Mouse (Mus musculus) neural tube, embryonic 11.5 days (tissue): ENCODE data around the gene Adora3. TPM values are rescaled to one million over a fixed set of nuclear protein-coding genes. Genes with fewer than 3 reads are reported as not detected.

Experiments used
- ATAC-seq: fragments of 200-750 bp; cut with Nextera tagmentation; 2 replicates; pipeline ENCODE4 v1.8.0; 2017; ENCODE audit warnings: moderate number of reproducible peaks, mild to moderate bottlenecking, moderate TSS enrichment, moderate library complexity; ENCODE audit not compliant: insufficient read depth, low FRiP score, low TSS enrichment
- DNase-seq: peaks from one replicate; pipeline ENCODE4 v3.0.0-alpha.2; 2015; ENCODE audit warnings: low spot score
- H3K27ac ChIP-seq: fragments of 300-500 bp; sonication (generic); 2 replicates; pipeline ENCODE4 v1.5.1; 2014; ENCODE audit warnings: low read depth, mild to moderate bottlenecking, low read length
- H3K27me3 ChIP-seq: fragments of 300-500 bp; sonication (generic); 2 replicates; pipeline ENCODE4 v1.6.1; 2014; ENCODE audit warnings: mild to moderate bottlenecking, low read length, mixed read lengths; ENCODE audit not compliant: control insufficient read depth, insufficient read depth
- H3K36me3 ChIP-seq: fragments of 300-500 bp; sonication (generic); 2 replicates; pipeline ENCODE4 v1.6.1; 2014; ENCODE audit warnings: mild to moderate bottlenecking, low read length, moderate library complexity, mixed read lengths; ENCODE audit not compliant: control insufficient read depth, insufficient read depth
- H3K4me1 ChIP-seq: fragments of 300-500 bp; sonication (generic); 2 replicates; pipeline ENCODE4 v1.6.1; 2014; ENCODE audit warnings: low read length, mixed read lengths; ENCODE audit not compliant: control insufficient read depth, insufficient read depth
- H3K4me2 ChIP-seq: fragments of 300-500 bp; sonication (generic); 2 replicates; pipeline ENCODE4 v1.6.1; 2014; ENCODE audit warnings: low read depth, mild to moderate bottlenecking, moderate library complexity
- H3K4me3 ChIP-seq: fragments of 300-500 bp; sonication (generic); 2 replicates; pipeline ENCODE4 v1.5.1; 2014; ENCODE audit warnings: low read depth, low read length
- H3K9ac ChIP-seq: fragments of 300-500 bp; sonication (generic); 2 replicates; pipeline ENCODE4 v1.6.1; 2014; ENCODE audit warnings: mild to moderate bottlenecking, low read length
- H3K9me3 ChIP-seq: fragments of 300-500 bp; sonication (generic); 2 replicates; pipeline ENCODE4 v1.6.1; 2016; ENCODE audit warnings: low read length; ENCODE audit not compliant: control insufficient read depth
- WGBS: fragments of 180-500 bp; shearing (Covaris S2); extraction: QIAGEN DNeasy Blood & Tissue Kit; methylation state at CpG from one replicate; pipeline ENCODE4 v1.1.7; 2014; 5-methylcytosine and 5-hydroxymethylcytosine counted together
- polyA plus RNA-seq: library from polyadenylated mRNA; unstranded; fragments of >200 nt; fragmentation: Nextera tagmentation; extraction: Ambion mirVana; gene quantifications from 2 replicates; pipeline ENCODE4 v1.2.1, GENCODE M21; 2014

Adora3 gene
- polyA plus RNA-seq, 1 experiment from 2014 or later = 0.19 TPM

- Histone ChIP-seq H3K4me3 (no peak overlapping the region), H3K36me3 (no peaks in the 10 kb centered on the region), H3K9ac (no peak overlapping the region), H3K9me3 (no peaks in the 10 kb centered on the region), H3K27ac (no peak overlapping the region), H3K27me3 (no peaks in the 10 kb centered on the region), H3K4me1 (no peaks in the 10 kb centered on the region), H3K4me2 (no peak overlapping the region)
- DNase-seq = no peak
- 72% methylated on average over 4 of the region's 4 CpGs for WGBS
- ATAC-seq = no peak
Observed at GRCm38 (mm10) chr3:105904213-105904612, 33.6 kb downstream of the Adora3 start.

- no peaks in the 10 kb centered on the region for H3K36me3 ChIP-seq
- no peaks in the 10 kb centered on the region for H3K4me1 ChIP-seq
- no peak overlapping the region for H3K27ac ChIP-seq
- WGBS = 91% methylated on average over 9 of the region's 9 CpGs
- no peaks in the 10 kb centered on the region for H3K27me3 ChIP-seq
- no peak overlapping the region for H3K4me2 ChIP-seq
- H3K4me3 ChIP-seq = no peak overlapping the region
- DNase-seq = no peak
- no peaks in the 10 kb centered on the region for H3K9me3 ChIP-seq
- no peak overlapping the region for H3K9ac ChIP-seq
- ATAC-seq = no peak
Observed at GRCm38 (mm10) chr3:105904721-105905120, 34.1 kb downstream of the Adora3 start.

- Histone ChIP-seq H3K9me3 (no peaks in the 10 kb centered on the region), H3K9ac (no peak overlapping the region), H3K36me3 (no peaks in the 10 kb centered on the region), H3K27ac (no peak overlapping the region), H3K4me3 (no peak overlapping the region), H3K27me3 (no peaks in the 10 kb centered on the region), H3K4me1 (no peaks in the 10 kb centered on the region), H3K4me2 (no peak overlapping the region)
- 63% methylated on average over 9 of the region's 9 CpGs for WGBS
- ATAC-seq (no peak), DNase-seq (no peak)
Observed at GRCm38 (mm10) chr3:105907956-105908655, 37.4 kb downstream of the Adora3 start.

- Histone ChIP-seq H3K27ac (no peak overlapping the region), H3K4me3 (no peak overlapping the region), H3K36me3 (no peaks in the 10 kb centered on the region), H3K9me3 (no peaks in the 10 kb centered on the region), H3K4me2 (no peak overlapping the region), H3K4me1 (no peaks in the 10 kb centered on the region), H3K27me3 (no peaks in the 10 kb centered on the region), H3K9ac (no peak overlapping the region)
- ATAC-seq (no peak), DNase-seq (no peak)
- WGBS = 92% methylated on average over 4 of the region's 4 CpGs
Observed at GRCm38 (mm10) chr3:105908976-105909375, 38.3 kb downstream of the Adora3 start.

- no peak overlapping the region for H3K9ac ChIP-seq
- H3K36me3 ChIP-seq = no peaks in the 10 kb centered on the region
Observed at GRCm38 (mm10) chr3:105910519-105911190, 40.0 kb downstream of the Adora3 start.

GRCm38 (mm10) chr3:105912097-105912880 is 41.6 kb downstream of the Adora3 start:
- WGBS = 78% methylated on average over 9 of the region's 9 CpGs
- Histone ChIP-seq H3K27ac (no peak overlapping the region), H3K36me3 (no peaks in the 10 kb centered on the region), H3K4me3 (no peak overlapping the region), H3K4me1 (no peaks in the 10 kb centered on the region), H3K9ac (no peak overlapping the region), H3K9me3 (no peaks in the 10 kb centered on the region), H3K4me2 (no peak overlapping the region), H3K27me3 (no peaks in the 10 kb centered on the region)
- DNase-seq (no peak), ATAC-seq (no peak)

More at GRCm38 (mm10) chr3:105910519-105911190, 40.0 kb downstream of the Adora3 start:
- H3K27me3 ChIP-seq = no peaks in the 10 kb centered on the region
- no peaks in the 10 kb centered on the region for H3K4me1 ChIP-seq
- no peak overlapping the region for H3K4me2 ChIP-seq
- H3K4me3 ChIP-seq = no peak overlapping the region
- 80% methylated on average over 11 of the region's 11 CpGs for WGBS
- no peak overlapping the region for H3K27ac ChIP-seq
- DNase-seq (no peak), ATAC-seq (no peak)
- no peaks in the 10 kb centered on the region for H3K9me3 ChIP-seq

GRCm38 (mm10) chr3:105913839-105914681 is 43.4 kb downstream of the Adora3 start:
- WGBS = 68% methylated on average over 10 of the region's 10 CpGs
- no peaks in the 10 kb centered on the region for H3K9me3 ChIP-seq
- no peak for ATAC-seq

GRCm38 (mm10) chr3:105915281-105915680 is 44.6 kb downstream of the Adora3 start:
- no peaks in the 10 kb centered on the region for H3K27me3 ChIP-seq
- H3K9me3 ChIP-seq = no peaks in the 10 kb centered on the region
- 46% methylated on average over 1 of the region's 1 CpGs for WGBS
- ATAC-seq = no peak
- H3K36me3 ChIP-seq = no peaks in the 10 kb centered on the region
- no peak overlapping the region for H3K4me3 ChIP-seq
- no peak overlapping the region for H3K27ac ChIP-seq
- DNase-seq = no peak
- H3K9ac ChIP-seq = no peak overlapping the region
- no peaks in the 10 kb centered on the region for H3K4me1 ChIP-seq
- no peak overlapping the region for H3K4me2 ChIP-seq

More at GRCm38 (mm10) chr3:105913839-105914681, 43.4 kb downstream of the Adora3 start:
- Histone ChIP-seq H3K27ac (no peak overlapping the region), H3K4me3 (no peak overlapping the region), H3K27me3 (no peaks in the 10 kb centered on the region), H3K9ac (no peak overlapping the region), H3K36me3 (no peaks in the 10 kb centered on the region), H3K4me1 (no peaks in the 10 kb centered on the region), H3K4me2 (no peak overlapping the region)
- no peak for DNase-seq
